Mouse (Mus musculus): ENCODE measurements at regions not wholly inside any gene's neighbourhood (a gene's known extent, or its start where the extent isn't known, plus 50 kb on each side); places are given as distances from the start of the nearest gene placed in this dataset.

DNA sequence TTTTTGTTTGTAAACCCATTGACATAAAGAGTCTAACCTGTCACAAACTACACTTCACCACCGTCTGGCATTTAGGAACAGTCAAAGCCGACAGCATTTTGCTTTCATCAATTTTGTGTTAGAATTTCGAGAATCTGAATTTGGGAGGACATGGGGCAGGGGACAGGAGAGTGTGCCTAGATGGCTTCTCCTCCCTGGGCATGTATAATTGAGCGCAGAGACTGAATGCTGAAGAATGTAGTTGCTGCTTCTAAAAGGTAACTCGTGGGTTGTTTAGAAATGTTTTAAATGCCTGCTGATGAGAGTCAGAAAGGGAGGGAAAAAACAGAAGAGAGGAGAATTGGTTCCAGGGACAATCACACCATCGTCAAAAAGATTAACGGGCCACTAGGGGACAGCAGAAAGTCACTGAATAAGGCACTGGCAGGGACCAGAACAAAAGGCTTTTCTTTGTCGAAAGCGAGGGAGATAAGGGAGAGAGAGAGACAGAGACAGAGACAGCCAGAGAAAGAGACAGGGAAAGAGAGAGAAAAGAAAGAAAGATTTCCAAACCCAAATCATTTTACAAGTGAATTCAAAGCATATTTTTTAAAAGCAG is 66.6 kb upstream of the BC052040 start:
- CTCF ChIA-PET, result no interaction called here

DNA sequence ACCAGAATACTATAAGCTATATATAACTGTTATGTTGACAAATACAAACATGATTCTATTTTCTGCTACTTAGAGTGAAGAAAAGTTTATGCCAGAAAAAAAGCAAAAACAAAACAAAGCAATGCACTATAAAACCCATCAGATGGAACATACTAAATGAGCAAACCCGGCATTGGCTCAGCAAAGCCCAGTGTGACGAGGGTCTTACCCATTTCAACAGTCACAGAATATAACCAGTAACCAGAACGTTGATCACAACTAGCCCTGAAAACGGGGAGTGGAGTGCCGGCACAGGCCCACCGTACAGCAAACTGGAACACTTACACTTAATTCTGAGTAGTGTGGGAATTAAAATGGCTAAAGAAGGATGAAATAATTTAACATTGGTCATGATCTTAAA is 66.0 kb upstream of the BC052040 start:
- CTCF ChIA-PET, result no interaction called here

- CTCF ChIA-PET, result no interaction called here
These were observed 64.7 kb upstream of the BC052040 start for GRCm38 (mm10) chr2:115516824-115517223.

DNA sequence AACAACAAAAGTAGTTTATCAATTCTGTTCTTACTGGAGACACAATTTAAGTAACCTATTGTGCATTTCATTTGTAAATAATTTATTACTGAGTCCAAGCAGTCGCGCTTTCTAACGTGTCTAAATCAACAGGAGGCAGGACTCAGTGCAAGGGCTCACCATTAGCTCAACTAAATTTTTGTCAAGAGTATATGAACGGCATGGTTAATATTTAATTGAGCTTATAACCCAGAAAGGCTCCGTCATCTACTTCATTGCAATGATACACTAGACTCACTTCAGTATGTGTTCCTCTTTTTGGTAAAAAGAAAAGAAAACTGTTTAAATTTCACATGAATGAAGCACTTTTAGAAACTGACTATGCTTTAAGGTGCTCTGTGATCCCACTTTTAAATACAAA is 61.5 kb upstream of the BC052040 start:
- CTCF ChIA-PET, result no interaction called here

DNA sequence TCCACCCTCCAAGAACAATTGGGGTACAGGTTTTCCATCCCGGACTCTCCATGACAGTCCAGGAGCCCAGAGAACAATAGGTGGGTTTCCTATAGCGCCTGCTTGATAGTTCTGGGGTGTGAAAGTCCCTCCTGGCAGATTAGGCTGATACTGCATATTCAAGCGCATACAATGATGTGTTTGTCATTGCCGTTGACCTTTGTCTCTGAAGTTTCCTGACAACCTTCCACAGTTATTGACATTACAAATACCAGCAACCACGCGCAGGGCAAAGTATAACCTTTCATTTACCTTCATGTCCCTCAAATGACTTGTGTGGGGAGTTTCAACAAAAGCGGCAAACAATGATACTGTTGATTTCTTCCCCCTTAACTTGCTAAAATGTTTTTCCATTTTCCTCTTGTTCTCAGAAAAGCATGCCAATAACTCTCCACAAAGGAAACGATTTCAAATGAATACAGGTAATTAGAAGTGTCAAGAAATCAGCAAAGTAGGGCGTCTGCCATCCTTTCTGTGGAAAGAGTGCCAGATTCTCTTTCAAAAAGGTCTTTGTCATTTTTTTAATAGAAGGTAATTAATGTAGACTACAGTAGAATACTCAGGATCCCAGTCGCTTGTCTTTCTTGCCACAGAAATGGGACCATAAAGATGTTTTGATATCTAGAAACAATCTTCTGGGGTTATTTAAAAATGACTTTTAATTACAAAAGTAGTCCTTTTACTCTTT is 60.9 kb upstream of the BC052040 start:
- CTCF ChIA-PET, result no interaction called here

DNA sequence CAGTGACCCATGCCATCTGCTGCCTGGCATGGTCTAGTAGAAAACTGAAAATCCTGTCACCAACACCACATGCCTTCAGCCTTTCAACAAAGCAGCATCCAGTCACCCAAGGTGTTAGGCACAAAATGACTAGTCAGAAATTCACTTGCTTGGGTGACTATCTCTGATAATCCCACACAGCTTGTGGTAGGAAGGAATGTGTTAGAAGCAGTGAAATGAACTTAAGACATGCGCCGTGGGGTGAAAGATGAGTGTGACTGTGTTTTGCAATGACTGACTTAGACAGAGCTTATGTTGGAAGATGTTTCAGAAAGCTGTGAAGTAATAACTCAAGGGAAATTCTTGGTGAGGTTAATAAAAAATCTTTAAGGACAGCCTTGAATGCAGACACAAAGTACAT is 51.6 kb upstream of the BC052040 start:
- CTCF ChIA-PET, result no interaction called here
